Mouse (Mus musculus) testis, adult 2 months (tissue): ENCODE results near the gene Sema3c. TPM values are rescaled to one million over a fixed set of nuclear protein-coding genes. Genes with fewer than 3 reads are reported as not detected.

Experiments used
- H3K27ac ChIP-seq: fragments of 200-500 bp; 2 replicates; pipeline ENCODE4 v1.5.1; 2012; ENCODE audit warnings: low read depth, low read length; ENCODE audit not compliant: control insufficient read depth, insufficient read depth
- H3K27me3 ChIP-seq: fragments of 200-500 bp; 2 replicates; pipeline ENCODE4 v1.6.1; 2012; ENCODE audit warnings: mild to moderate bottlenecking, low read length, moderate library complexity; ENCODE audit not compliant: control insufficient read depth, insufficient read depth
- H3K36me3 ChIP-seq: fragments of 200-500 bp; 2 replicates; pipeline ENCODE4 v1.6.1; 2012; ENCODE audit warnings: mild to moderate bottlenecking, low read length; ENCODE audit not compliant: control insufficient read depth, insufficient read depth
- H3K4me1 ChIP-seq: fragments of 200-500 bp; 2 replicates; pipeline ENCODE4 v1.6.1; 2012; ENCODE audit warnings: low read length; ENCODE audit not compliant: control insufficient read depth, insufficient read depth
- H3K4me3 ChIP-seq: fragments of 200-500 bp; 2 replicates; pipeline ENCODE4 v1.5.1; 2012; ENCODE audit warnings: low read depth, mild to moderate bottlenecking, low read length, moderate library complexity, mixed read lengths; ENCODE audit not compliant: control insufficient read depth
- CTCF ChIP-seq: fragments of 200-500 bp; IDR thresholded peaks from 2 replicates; pipeline ENCODE4 v1.5.1; 2012; ENCODE audit warnings: low read depth, mild to moderate bottlenecking, inconsistent platforms, low read length, moderate library complexity; ENCODE audit not compliant: control insufficient read depth, insufficient read depth, insufficient replicate concordance
- POLR2A ChIP-seq: fragments of 200-500 bp; IDR thresholded peaks from 2 replicates; pipeline ENCODE4 v1.6.1; 2012; ENCODE audit warnings: low read depth, mild to moderate bottlenecking, inconsistent platforms, low read length, moderate library complexity; ENCODE audit not compliant: control insufficient read depth
- polyA plus RNA-seq: library from polyadenylated mRNA; depleted of rRNA; stranded (reverse); fragments of >200 nt; gene quantifications from 2 replicates; pipeline ENCODE4 v1.2.3, GENCODE M21; 2012

Sema3c gene
- polyA plus RNA-seq, 1 experiment = 2.5 TPM

DNA sequence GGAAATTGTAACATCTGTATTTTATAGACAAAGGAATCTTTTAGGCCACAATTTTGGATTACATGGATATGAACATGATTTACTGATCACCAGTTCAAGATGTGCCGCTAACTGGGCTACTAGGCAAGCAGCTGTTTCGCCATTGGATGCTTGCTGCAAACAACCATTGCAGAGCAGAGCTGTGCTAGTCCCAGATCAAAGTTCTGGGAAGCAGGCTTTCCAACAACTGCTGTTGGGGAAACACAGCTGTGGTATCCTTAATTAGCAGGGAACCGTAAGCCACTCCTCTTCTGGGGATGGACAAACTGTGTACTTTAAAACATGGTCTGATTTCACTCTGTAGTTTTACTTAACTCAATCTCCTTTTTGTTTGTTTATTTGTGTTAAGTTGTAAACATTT lies 130.1 kb downstream of the Sema3c start:
- no peaks in the 10 kb centered on the region for H3K4me1 ChIP-seq
- H3K36me3 ChIP-seq = no peaks in the 10 kb centered on the region
- no peak overlapping the region for H3K27ac ChIP-seq
- TF ChIP-seq CTCF (no peak), POLR2A (no peak)
- H3K4me3 ChIP-seq = no peak overlapping the region
- no peaks in the 10 kb centered on the region for H3K27me3 ChIP-seq

DNA sequence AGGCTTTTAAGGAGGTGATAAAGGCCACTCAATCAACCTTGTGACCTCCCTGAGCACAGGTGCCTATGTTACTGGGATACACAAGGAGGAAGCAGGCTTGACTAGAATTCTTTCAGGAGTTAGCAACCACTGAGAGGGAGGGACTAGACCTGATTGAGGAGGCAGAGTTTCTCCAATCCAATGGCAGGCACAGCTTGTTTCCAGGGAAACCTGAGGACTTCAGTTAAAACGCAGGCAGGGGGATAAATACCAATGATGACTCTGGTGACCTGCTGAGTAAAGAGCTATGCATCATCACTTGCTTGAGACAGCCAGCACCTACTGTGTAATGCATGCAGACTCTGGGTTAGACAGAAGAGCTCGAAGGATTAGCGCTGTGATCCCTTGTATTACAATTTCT lies 133.0 kb downstream of the Sema3c start:
- no peak overlapping the region for H3K27ac ChIP-seq
- no peak overlapping the region for H3K4me3 ChIP-seq
- no peaks in the 10 kb centered on the region for H3K36me3 ChIP-seq
- no peaks in the 10 kb centered on the region for H3K4me1 ChIP-seq
- TF ChIP-seq POLR2A = no peak
- no peak for TF ChIP-seq CTCF
- H3K27me3 ChIP-seq = no peaks in the 10 kb centered on the region

DNA sequence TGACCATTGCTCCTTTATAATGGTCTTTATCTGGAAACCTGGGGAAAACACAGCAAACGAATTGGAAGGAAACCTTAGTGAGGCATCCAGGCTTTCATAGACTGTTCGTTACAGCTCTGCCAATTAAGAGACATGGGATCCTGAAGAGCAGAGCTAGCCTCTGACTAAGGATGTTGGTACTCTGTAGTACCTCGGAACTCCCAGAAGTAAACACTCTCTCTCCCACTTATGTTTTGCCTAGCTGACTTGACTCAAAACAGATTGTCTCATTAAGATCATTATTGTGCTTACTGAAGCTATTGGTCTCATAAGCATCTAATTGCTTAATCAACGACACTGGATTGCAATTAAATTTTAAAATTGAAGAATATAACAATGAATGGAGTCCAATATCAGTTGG lies 138.3 kb downstream of the Sema3c start:
- H3K36me3 ChIP-seq = no peaks in the 10 kb centered on the region
- no peak overlapping the region for H3K27ac ChIP-seq
- H3K27me3 ChIP-seq = no peaks in the 10 kb centered on the region
- no peaks in the 10 kb centered on the region for H3K4me1 ChIP-seq
- H3K4me3 ChIP-seq = no peak overlapping the region
- TF ChIP-seq POLR2A (no peak), CTCF (no peak)

DNA sequence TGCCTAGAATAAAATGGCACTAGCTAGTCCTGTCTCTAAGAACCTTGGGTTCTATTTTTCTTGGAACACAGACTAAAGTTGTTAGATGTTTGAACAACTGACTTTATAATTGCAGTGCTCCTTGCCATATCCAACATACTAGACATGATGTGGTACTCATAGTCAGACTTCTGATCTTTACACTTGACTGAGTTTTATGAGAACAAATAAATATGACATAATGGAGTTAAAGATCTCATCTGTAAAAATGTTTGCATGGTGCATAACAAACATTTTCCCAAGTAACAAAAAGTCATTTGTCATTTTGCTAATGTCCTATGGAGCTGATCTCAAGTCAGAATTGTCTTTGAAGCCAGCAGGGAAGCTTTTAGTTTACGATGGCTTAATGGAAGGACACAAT lies 141.1 kb downstream of the Sema3c start:
- Histone ChIP-seq H3K4me3 (no peak overlapping the region), H3K27me3 (no peaks in the 10 kb centered on the region), H3K4me1 (no peaks in the 10 kb centered on the region), H3K27ac (no peak overlapping the region), H3K36me3 (no peaks in the 10 kb centered on the region)
- TF ChIP-seq POLR2A (no peak), CTCF (no peak)

DNA sequence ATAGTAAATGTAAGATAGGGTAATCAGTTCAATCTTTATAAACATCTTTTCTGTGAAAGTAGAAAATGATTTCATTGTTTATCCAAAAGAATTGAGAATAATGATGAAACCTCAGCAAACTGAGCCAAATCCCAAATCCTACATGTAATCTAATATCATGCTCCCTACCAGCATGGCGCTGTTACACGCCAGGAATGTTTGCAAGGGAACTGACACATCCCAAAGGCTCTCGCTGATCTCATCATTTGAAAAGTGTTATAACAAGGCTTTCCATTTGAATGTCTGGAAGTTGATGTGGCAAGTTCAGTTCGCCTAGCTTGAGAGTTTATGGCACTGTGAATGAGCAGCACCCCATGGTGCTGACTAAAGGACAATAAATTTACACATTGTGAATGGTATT lies 145.9 kb downstream of the Sema3c start:
- H3K4me3 ChIP-seq = no peak overlapping the region
- TF ChIP-seq POLR2A = no peak
- no peak for TF ChIP-seq CTCF
- H3K36me3 ChIP-seq = no peaks in the 10 kb centered on the region

DNA sequence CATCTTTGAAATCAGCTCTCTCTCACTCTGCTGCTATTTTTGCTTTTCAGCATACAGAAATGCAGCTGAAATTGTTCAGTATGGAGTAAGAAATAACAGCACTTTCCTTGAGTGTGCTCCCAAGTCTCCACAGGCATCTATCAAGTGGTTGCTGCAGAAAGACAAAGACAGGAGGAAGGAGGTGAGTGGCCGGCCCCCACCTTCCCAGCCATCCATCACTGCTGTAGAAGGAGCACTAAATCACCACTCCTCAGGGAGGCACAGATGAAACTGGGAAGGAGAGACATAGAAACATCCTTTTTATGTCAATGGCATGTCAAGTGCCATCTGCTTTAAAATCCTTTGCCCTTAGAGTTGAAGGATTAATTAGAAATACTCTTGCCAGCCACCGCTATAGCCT lies 149.9 kb downstream of the Sema3c start:
- TF ChIP-seq CTCF (no peak), POLR2A (no peak)
- no peaks in the 10 kb centered on the region for H3K4me1 ChIP-seq
- no peaks in the 10 kb centered on the region for H3K36me3 ChIP-seq
- H3K27me3 ChIP-seq = no peaks in the 10 kb centered on the region
- H3K4me3 ChIP-seq = no peak overlapping the region
- H3K27ac ChIP-seq = no peak overlapping the region

More for the DNA sequence above, 145.9 kb downstream of the Sema3c start:
- no peaks in the 10 kb centered on the region for H3K4me1 ChIP-seq
- H3K27me3 ChIP-seq = no peaks in the 10 kb centered on the region
- H3K27ac ChIP-seq = no peak overlapping the region

DNA sequence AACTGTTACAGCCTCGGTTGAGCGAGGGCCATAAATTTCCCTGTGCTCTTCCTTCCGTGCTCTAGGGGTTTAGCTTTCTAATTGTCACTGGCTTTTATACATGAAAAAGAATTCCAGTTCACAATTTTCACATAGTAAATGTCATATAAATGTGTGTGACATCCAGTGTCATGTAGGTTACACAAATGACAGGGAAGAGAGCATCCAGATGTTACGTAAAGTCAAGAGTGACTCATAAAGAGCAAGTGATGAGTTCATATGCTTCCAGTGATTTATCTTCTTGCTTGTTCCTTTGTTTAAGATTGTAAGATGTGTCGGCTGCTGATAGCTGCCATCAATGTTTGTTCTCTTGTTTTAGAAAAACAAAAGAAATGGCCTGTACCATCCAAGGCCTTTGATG lies 154.0 kb downstream of the Sema3c start:
- Histone ChIP-seq H3K27me3 (no peaks in the 10 kb centered on the region), H3K27ac (no peak overlapping the region), H3K4me1 (no peaks in the 10 kb centered on the region), H3K4me3 (no peak overlapping the region), H3K36me3 (no peaks in the 10 kb centered on the region)
- TF ChIP-seq CTCF = no peak
- no peak for TF ChIP-seq POLR2A

DNA sequence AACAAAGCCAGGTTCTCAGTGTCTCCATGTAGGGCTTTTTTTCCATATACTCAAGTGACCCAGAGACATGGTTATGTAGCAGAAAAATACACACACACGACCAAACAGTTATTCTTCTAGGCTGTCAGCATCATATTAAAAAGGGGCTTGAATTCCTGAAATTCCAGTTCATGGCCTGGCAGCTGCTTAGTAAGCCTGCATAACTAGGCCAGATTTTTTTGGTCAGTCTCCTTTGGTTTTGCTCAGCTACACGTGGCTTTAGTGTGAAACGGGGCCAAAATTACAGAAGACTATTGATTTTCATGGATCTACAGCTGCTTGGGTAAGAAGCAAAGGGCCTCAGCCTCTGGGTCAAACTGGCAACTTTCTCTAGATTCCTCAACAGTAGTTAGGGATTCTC lies 165.7 kb downstream of the Sema3c start:
- TF ChIP-seq POLR2A (no peak), CTCF (no peak)
- H3K36me3 ChIP-seq = no peaks in the 10 kb centered on the region

More for the DNA sequence above, 165.7 kb downstream of the Sema3c start:
- H3K4me3 ChIP-seq = no peak overlapping the region
- no peak overlapping the region for H3K27ac ChIP-seq
- no peaks in the 10 kb centered on the region for H3K27me3 ChIP-seq
- no peaks in the 10 kb centered on the region for H3K4me1 ChIP-seq
